Mouse (Mus musculus): Measurements from ENCODE around the gene Kcnn1.

GRCm38 (mm10) chr8:70798281-70798680, 64.8 kb downstream of the Kcnn1 start:
- TF ChIP-seq CTCF (IDR thresholded peaks at IDR 0.05; ENCODE audit: low read depth, low read length): no peak
- TF ChIP-seq TAL1 (conservative IDR thresholded peaks at IDR 0.05; ENCODE audit: low read depth, low read length): no peak
- no peak for TF ChIP-seq GATA2 (IDR thresholded peaks at IDR 0.05; ENCODE audit: borderline replicate concordance, low read depth, low read length)
- TF ChIP-seq GATA1 (IDR thresholded peaks at IDR 0.05; ENCODE audit: borderline replicate concordance, low read length): no peak
